9 mouse cellular contexts compared by ENCODE assay signal in the genomic region with DNA sequence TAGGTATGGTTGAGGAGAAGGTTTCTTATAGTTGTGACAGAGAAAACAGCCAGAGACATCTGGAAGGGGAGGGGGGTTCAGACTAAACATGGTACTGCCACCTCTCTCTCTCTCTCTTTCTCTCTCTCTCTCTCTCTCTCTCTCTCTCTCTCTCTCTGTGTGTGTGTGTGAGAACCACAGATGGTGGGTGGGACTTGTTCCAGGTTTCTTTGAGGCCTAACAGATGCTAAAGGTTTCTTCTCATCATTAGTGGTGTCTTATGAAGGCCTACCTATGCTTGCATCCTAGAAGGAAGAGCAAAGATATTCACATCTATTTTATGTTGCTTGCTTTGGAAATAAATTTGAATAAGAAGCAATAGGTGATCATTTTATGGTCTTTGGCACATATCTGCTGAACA. TPM values are rescaled to one million over a fixed set of nuclear protein-coding genes. Genes with fewer than 3 reads are reported as not detected.
DNase-seq lines count a peak whose midpoint lies in the region; ATAC-seq and TF ChIP-seq lines count a peak whose summit lies in the region.
"Had no signal": no experiment of that assay in that cellular context is flagged by ENCODE, and none has a peak within 500 bp of the region (broad histone marks: within the 10 kb centered on the region; RNA-seq: fewer than 3 reads in every experiment).

No protein-coding gene starts in this region.

- no peak overlapping the region; the same call in 1 of the 2 replicates for H3K9ac ChIP-seq in forebrain, embryonic 14.5 days (ENCODE audit: low read length)
- H3K9ac ChIP-seq in liver, embryonic 14.5 days (replicated peaks): no peak overlapping the region

- 0 out of 2 replicates have a peak, but pooled peaks cover 4% of the 10 kb centered on the region for H3K36me3 ChIP-seq in heart, embryonic 10.5 days
- H3K36me3 ChIP-seq in forebrain, embryonic 14.5 days (ENCODE audit: control insufficient read depth, insufficient read depth, low read length): no peaks in the 10 kb centered on the region
- H3K36me3 ChIP-seq in liver, embryonic 14.5 days (replicated peaks; ENCODE audit: control insufficient read depth, insufficient read depth, low read depth): no peaks in the 10 kb centered on the region

- peak overlapping the region; percentile 74; the same call in 1 of the 2 replicates for H3K4me3 ChIP-seq in heart, embryonic 10.5 days
- H3K4me3 ChIP-seq in forebrain, embryonic 14.5 days (ENCODE audit: low read depth, low read length): peak overlapping the region; percentile 31; the same call in 1 of the 2 replicates
- peak overlapping the region in 1 of 2 experiments; percentile 61; a peak in 1 of 4 replicates for H3K4me3 ChIP-seq in liver, embryonic 14.5 days (ENCODE audit: insufficient read depth in 1 of 2, low read depth in 2 of 2, low read length in 2 of 2)

- no peak for TF ChIP-seq CTCF in liver, embryonic 14.5 days (IDR thresholded peaks at IDR 0.05; ENCODE audit: low read depth)

- H3K4me2 ChIP-seq in forebrain, embryonic 14.5 days (ENCODE audit: low read length): peak overlapping the region; percentile 48
- H3K4me2 ChIP-seq in liver, embryonic 14.5 days (ENCODE audit: low read depth): peak overlapping the region; percentile 82

- H3K4me1 ChIP-seq in heart, embryonic 10.5 days: peaks cover 9% of the 10 kb centered on the region; the same call in 1 of the 2 replicates
- H3K4me1 ChIP-seq in forebrain, embryonic 14.5 days (ENCODE audit: control insufficient read depth, insufficient read depth, low read length): peaks cover 4% of the 10 kb centered on the region; the same call in 1 of the 2 replicates
- peaks cover 32 to 37% of the 10 kb centered on the region in 2 experiments for H3K4me1 ChIP-seq in liver, embryonic 14.5 days (replicated peaks; ENCODE audit: control insufficient read depth in 2 of 2, insufficient read depth in 2 of 2, low read length in 1 of 2)

- no peak for TF ChIP-seq EP300 in liver, embryonic 14.5 days (IDR thresholded peaks at IDR 0.05; ENCODE audit: low read depth)

- peak; percentile 57; the same call in 1 of the 2 replicates for ATAC-seq in forebrain, embryonic 14.5 days
- ATAC-seq in liver, embryonic 14.5 days (ENCODE audit: insufficient read depth): no peak

- DNase-seq in heart, embryonic 10.5 days (ENCODE audit: low spot score): no peak
- no peak for DNase-seq in heart, postnatal 4 days
- DNase-seq in CD4-positive helper T cell, adult 2 months (ENCODE audit: low read depth, low spot score): peak; percentile 8
- peak; percentile 44 for DNase-seq in forebrain, embryonic 14.5 days (ENCODE audit: low spot score)
- DNase-seq in liver, embryonic 14.5 days (ENCODE audit: low read depth in 3 of 3, low spot score in 3 of 3): no peak
- DNase-seq in adrenal gland, adult 2 months: no peak
- DNase-seq in spleen, adult 18-20 months: no peak
- DNase-seq in urinary bladder, postnatal 4 days (ENCODE audit: low spot score in 2 of 2): no peak

- no peaks in the 10 kb centered on the region for H3K27me3 ChIP-seq in heart, embryonic 10.5 days (ENCODE audit: insufficient read depth, poor library complexity, severe bottlenecking)
- no peaks in the 10 kb centered on the region for H3K27me3 ChIP-seq in forebrain, embryonic 14.5 days (replicated peaks; ENCODE audit: control insufficient read depth, insufficient read depth, low read length)
- no peaks in the 10 kb centered on the region for H3K27me3 ChIP-seq in liver, embryonic 14.5 days (ENCODE audit: control insufficient read depth, insufficient read depth, low read length)
- H3K27me3 ChIP-seq: megakaryocyte, embryonic 14.5 days had no signal

- H3K27ac ChIP-seq in heart, embryonic 10.5 days: no peak overlapping the region
- H3K27ac ChIP-seq in forebrain, embryonic 14.5 days (ENCODE audit: low read depth, low read length): no peak overlapping the region
- H3K27ac ChIP-seq in liver, embryonic 14.5 days: no peak overlapping the region

- no peaks in the 10 kb centered on the region for H3K9me3 ChIP-seq in heart, embryonic 10.5 days
- no peaks in the 10 kb centered on the region for H3K9me3 ChIP-seq in forebrain, embryonic 14.5 days (replicated peaks; ENCODE audit: control insufficient read depth, low read length)
- H3K9me3 ChIP-seq in liver, embryonic 14.5 days (ENCODE audit: control insufficient read depth, low read length): no peaks in the 10 kb centered on the region
- H3K9me3 ChIP-seq: megakaryocyte, embryonic 14.5 days had no signal

RNA-seq across cellular contexts. Expression of a gene that starts 6.6 kb away (rescaled TPM):
- polyA plus RNA-seq in heart, embryonic 10.5 days (2016; fragmentation: Nextera tagmentation; extraction: Ambion mirVana): 77.5 and 81.3 TPM in 2 replicates
- total RNA-seq in heart, postnatal 4 days (2021): 10 to 100 TPM; 91.2 to 92.3 TPM
- 77.2 and 81.0 TPM in 2 replicates for polyA plus RNA-seq in forebrain, embryonic 14.5 days (2014; fragmentation: Nextera tagmentation; extraction: Ambion mirVana)
- 13.9 and 50.4 TPM in 2 replicates for polyA plus RNA-seq in liver, embryonic 14.5 days (2012; rRNA removed)
- 49.4 and 52.2 TPM in 2 replicates for polyA plus RNA-seq in liver, embryonic 14.5 days (2014; fragmentation: Nextera tagmentation; extraction: Ambion mirVana)
- 100 to 1,000 TPM; 174 to 183 TPM for total RNA-seq in adrenal gland, adult 2 months (2021)
- polyA plus RNA-seq in adrenal gland, adult 2 months (2012; rRNA removed): 1.4 TPM in 2 replicates

RNA-seq across cellular contexts. Expression of a gene that starts 6.7 kb away (rescaled TPM):
- 34.0 and 40.7 TPM in 2 replicates for polyA plus RNA-seq in heart, embryonic 10.5 days (2016; fragmentation: Nextera tagmentation; extraction: Ambion mirVana)
- 10 to 100 TPM; 21.4 to 21.7 TPM for total RNA-seq in heart, postnatal 4 days (2021)
- polyA plus RNA-seq in forebrain, embryonic 14.5 days (2014; fragmentation: Nextera tagmentation; extraction: Ambion mirVana): 29.8 and 32.8 TPM in 2 replicates
- 6.2 and 6.3 TPM in 2 replicates for polyA plus RNA-seq in liver, embryonic 14.5 days (2012; rRNA removed)
- 9.7 and 10.1 TPM in 2 replicates for polyA plus RNA-seq in liver, embryonic 14.5 days (2014; fragmentation: Nextera tagmentation; extraction: Ambion mirVana)
- 10 to 100 TPM; 54.3 to 71.8 TPM for total RNA-seq in adrenal gland, adult 2 months (2021)
- 17.2 and 21.0 TPM in 2 replicates for polyA plus RNA-seq in adrenal gland, adult 2 months (2012; rRNA removed)

Comparison
In these comparisons a context has a peak if more than half of its experiments do, and no peak if none do; other contexts are left out.
1. DNase-seq: peak in CD4-positive helper T cell, adult 2 months (single experiment) and forebrain, embryonic 14.5 days (single experiment); none in heart, embryonic 10.5 days (single experiment), heart, postnatal 4 days (single experiment), liver, embryonic 14.5 days (0 of 3), adrenal gland, adult 2 months (single experiment), spleen, adult 18-20 months (0 of 2) and urinary bladder, postnatal 4 days (0 of 2).